Mouse (Mus musculus): ENCODE measurements around the gene Cyth4. TPM values are rescaled to one million over a fixed set of nuclear protein-coding genes. Genes with fewer than 3 reads are reported as not detected.

Gene Cyth4
- polyA plus RNA-seq, 1 experiment from 2014 or later = 8.5 TPM

- H3K9me3 ChIP-seq (ENCODE audit: control insufficient read depth, low read length) = no peaks in the 10 kb centered on the region
- no peaks in the 10 kb centered on the region for H3K36me3 ChIP-seq (ENCODE audit: control insufficient read depth, insufficient read depth, low read length)
- peaks cover 34% of the 10 kb centered on the region for H3K27me3 ChIP-seq (replicated peaks; ENCODE audit: control insufficient read depth, insufficient read depth, low read length)
- no peak for ATAC-seq
- WGBS = 46% methylated on average over 10 of the region's 10 CpGs
- no peak overlapping the region for H3K27ac ChIP-seq (ENCODE audit: low read length)
- no peak overlapping the region for H3K9ac ChIP-seq (ENCODE audit: low read depth, low read length)
- no peak overlapping the region for H3K4me3 ChIP-seq (ENCODE audit: low read length)
- H3K4me2 ChIP-seq (ENCODE audit: low read depth, low read length) = no peak overlapping the region
- no peaks in the 10 kb centered on the region for H3K4me1 ChIP-seq (ENCODE audit: control insufficient read depth, insufficient read depth, low read length)
These were observed 72.5 kb downstream of the Cyth4 start for GRCm38 (mm10) chr15:78669221-78669871.

GRCm38 (mm10) chr15:78670341-78670740, 73.5 kb downstream of the Cyth4 start:
- H3K36me3 ChIP-seq (ENCODE audit: control insufficient read depth, insufficient read depth, low read length) = no peaks in the 10 kb centered on the region
- 36% methylated on average over 5 of the region's 5 CpGs for WGBS
- ATAC-seq = peak; percentile 28; the same call in 1 of the 2 replicates
- H3K4me2 ChIP-seq (ENCODE audit: low read depth, low read length) = no peak overlapping the region
- H3K4me1 ChIP-seq (ENCODE audit: control insufficient read depth, insufficient read depth, low read length) = no peaks in the 10 kb centered on the region
- H3K4me3 ChIP-seq (ENCODE audit: low read length) = no peak overlapping the region
- H3K27ac ChIP-seq (ENCODE audit: low read length) = no peak overlapping the region
- H3K9ac ChIP-seq (ENCODE audit: low read depth, low read length) = no peak overlapping the region
- H3K9me3 ChIP-seq (ENCODE audit: control insufficient read depth, low read length) = no peaks in the 10 kb centered on the region
- H3K27me3 ChIP-seq (replicated peaks; ENCODE audit: control insufficient read depth, insufficient read depth, low read length) = peaks cover 39% of the 10 kb centered on the region

Other genes with a start within 250 kb of the Cyth4 start
- not detected in 2 replicates for gene Tex33, start 201.1 kb upstream of the Cyth4 start, polyA plus RNA-seq (2015; fragmentation: Nextera tagmentation; extraction: Ambion mirVana)
- 62.9 and 68.1 TPM in 2 replicates for gene Tst, start 191.1 kb upstream of the Cyth4 start, polyA plus RNA-seq (2015; fragmentation: Nextera tagmentation; extraction: Ambion mirVana)
- 3.0 and 3.4 TPM in 2 replicates for gene Mpst, start 190.6 kb upstream of the Cyth4 start, polyA plus RNA-seq (2015; fragmentation: Nextera tagmentation; extraction: Ambion mirVana)
- gene Kctd17, start 168.5 kb upstream of the Cyth4 start, polyA plus RNA-seq (2015; fragmentation: Nextera tagmentation; extraction: Ambion mirVana) = 20.2 and 23.6 TPM in 2 replicates
- 0.45 and 0.82 TPM in 2 replicates for gene Tmprss6, start 128.4 kb upstream of the Cyth4 start, polyA plus RNA-seq (2015; fragmentation: Nextera tagmentation; extraction: Ambion mirVana)
- 1.8 and 2.1 TPM in 2 replicates for gene Il2rb, start 101.8 kb upstream of the Cyth4 start, polyA plus RNA-seq (2015; fragmentation: Nextera tagmentation; extraction: Ambion mirVana)
- gene C1qtnf6, start 65.6 kb upstream of the Cyth4 start, polyA plus RNA-seq (2015; fragmentation: Nextera tagmentation; extraction: Ambion mirVana) = 24.0 and 25.5 TPM in 2 replicates
- gene Sstr3, start 52.4 kb upstream of the Cyth4 start, polyA plus RNA-seq (2015; fragmentation: Nextera tagmentation; extraction: Ambion mirVana) = 0.23 and 0.24 TPM in 2 replicates
- gene Rac2, start 24.3 kb upstream of the Cyth4 start, polyA plus RNA-seq (2015; fragmentation: Nextera tagmentation; extraction: Ambion mirVana) = 19.9 and 25.1 TPM in 2 replicates
- gene Elfn2, start 121.7 kb downstream of the Cyth4 start, polyA plus RNA-seq (2015; fragmentation: Nextera tagmentation; extraction: Ambion mirVana) = 0.06 and 0.13 TPM in 2 replicates
- gene Mfng, start 176.4 kb downstream of the Cyth4 start, polyA plus RNA-seq (2015; fragmentation: Nextera tagmentation; extraction: Ambion mirVana) = 17.2 and 18.2 TPM in 2 replicates
- gene Card10, start 206.0 kb downstream of the Cyth4 start, polyA plus RNA-seq (2015; fragmentation: Nextera tagmentation; extraction: Ambion mirVana) = 5.2 and 6.1 TPM in 2 replicates
- gene Cdc42ep1, start 245.6 kb downstream of the Cyth4 start, polyA plus RNA-seq (2015; fragmentation: Nextera tagmentation; extraction: Ambion mirVana) = 34.5 and 36.1 TPM in 2 replicates

All from intestine, embryonic 16.5 days (tissue).